Mouse (Mus musculus): Measurements from ENCODE around the gene Neurod6.

The Neurod6 gene

DNA sequence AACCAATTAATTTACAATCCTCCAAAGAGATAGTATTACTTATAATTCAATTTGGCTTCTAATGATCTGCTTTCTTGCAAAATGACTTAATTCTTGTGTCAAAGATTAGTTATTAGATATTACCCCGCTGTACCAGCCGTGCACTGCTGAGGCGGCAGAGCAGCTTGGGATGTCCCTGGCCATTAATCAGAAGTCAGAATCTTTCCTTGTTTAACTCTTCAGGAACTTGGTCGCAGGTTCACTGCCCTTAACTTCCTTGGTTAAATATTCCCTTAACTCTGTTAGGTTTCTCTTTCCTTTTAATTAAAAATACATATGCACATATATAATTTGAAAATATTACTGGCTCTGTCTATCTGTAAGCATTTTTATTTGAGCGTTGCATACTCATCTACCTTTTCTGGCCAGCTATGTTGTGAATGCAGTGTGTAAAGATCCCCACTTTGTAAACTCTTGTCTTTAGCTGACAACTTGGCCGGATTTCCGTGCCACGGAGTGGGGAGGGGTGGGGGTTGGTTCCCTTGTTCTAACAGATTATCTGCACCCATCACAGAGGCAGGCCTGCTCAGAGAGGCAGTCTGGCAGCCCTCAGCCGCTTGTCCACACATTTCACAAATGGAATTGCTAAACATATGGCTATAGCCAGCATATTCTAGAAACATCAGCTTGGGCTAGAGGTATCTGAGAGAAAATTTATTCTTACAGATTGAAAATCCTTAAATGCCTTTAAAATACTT, 34.1 kb downstream of the Neurod6 start:
- DNase-seq, result no peak

DNA sequence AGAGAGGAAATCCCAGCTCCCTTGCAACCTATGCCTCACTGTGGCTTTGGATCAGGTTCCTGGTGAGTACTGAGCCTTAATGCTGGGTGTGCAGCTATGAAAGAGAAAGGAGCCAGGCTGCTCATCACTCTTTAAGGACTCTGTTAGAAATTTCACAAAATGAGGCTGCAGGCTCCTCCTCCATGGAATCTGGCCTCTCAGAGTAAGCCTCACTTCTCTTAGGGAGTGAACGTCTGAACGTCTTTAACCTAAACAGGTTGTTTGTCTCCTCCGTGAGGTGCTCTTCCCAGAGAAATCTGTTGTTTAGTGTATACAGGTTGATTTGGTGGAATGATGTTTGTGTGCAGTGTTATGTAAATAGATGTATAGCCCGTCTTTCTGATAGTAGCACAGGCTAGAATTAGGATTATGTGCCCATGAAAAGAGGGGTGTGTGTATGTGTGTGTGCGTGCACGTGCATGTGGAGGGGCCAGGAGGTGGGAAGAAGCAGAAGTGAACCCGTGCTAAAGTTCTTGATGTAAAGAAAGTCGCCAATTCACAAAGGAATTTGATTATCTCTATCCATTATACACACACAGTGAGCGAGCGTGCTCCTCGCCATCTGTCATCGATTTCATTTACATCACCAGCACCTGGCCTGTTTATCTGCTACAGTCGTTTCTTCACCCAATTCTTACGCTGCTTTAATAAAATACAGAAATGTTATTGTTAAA, 34.8 kb downstream of the Neurod6 start:
- no peak for DNase-seq

DNA sequence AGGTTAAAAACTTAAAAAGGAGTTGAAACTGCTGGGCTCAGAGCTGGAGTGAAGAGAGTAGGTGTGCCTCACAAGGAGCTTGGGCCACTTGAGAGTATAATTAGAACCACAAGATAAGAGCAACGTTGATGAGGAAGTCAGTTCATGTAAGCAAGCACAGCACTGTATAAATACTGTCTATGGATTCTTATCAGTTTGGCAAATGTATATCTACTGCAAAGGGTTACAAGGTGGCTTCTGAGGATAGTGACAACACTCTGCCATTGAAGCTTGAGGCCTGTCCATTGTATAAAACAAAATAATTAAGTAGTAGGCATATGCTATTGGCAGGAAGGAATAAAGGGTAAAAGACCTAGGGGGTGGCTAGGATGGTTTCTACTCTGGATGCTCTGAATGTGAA, 46.4 kb downstream of the Neurod6 start:
- no peak for DNase-seq
